Mouse (Mus musculus) liver, embryonic 12.5 days (tissue): ENCODE measurements around the gene Pdzd4. TPM values are rescaled to one million over a fixed set of nuclear protein-coding genes. Genes with fewer than 3 reads are reported as not detected.

ENCODE experiments used
- ATAC-seq: fragments of 200-750 bp; cut with Nextera tagmentation; 2 replicates; pipeline ENCODE4 v1.8.0; 2017; ENCODE audit warnings: moderate number of reproducible peaks, mild to moderate bottlenecking, moderate library complexity
- H3K27ac ChIP-seq: fragments of 300-500 bp; sonication (generic); 2 replicates; pipeline ENCODE4 v1.5.1; 2016; ENCODE audit warnings: mild to moderate bottlenecking
- H3K27me3 ChIP-seq: fragments of 300-500 bp; sonication (generic); replicated peaks from 2 replicates; pipeline ENCODE4 v1.6.1; 2016; ENCODE audit warnings: mild to moderate bottlenecking, moderate library complexity
- H3K36me3 ChIP-seq: fragments of 300-500 bp; sonication (generic); 2 replicates; pipeline ENCODE4 v1.6.1; 2016; ENCODE audit warnings: mild to moderate bottlenecking, moderate library complexity
- H3K4me1 ChIP-seq: fragments of 300-500 bp; sonication (generic); 2 replicates; pipeline ENCODE4 v1.6.1; 2016
- H3K4me2 ChIP-seq: fragments of 300-500 bp; sonication (generic); 2 replicates; pipeline ENCODE4 v1.6.1; 2016; ENCODE audit warnings: mild to moderate bottlenecking, moderate library complexity
- H3K4me3 ChIP-seq: fragments of 300-500 bp; sonication (generic); 2 replicates; pipeline ENCODE4 v1.5.1; 2016; ENCODE audit warnings: mild to moderate bottlenecking, moderate library complexity
- H3K9ac ChIP-seq: fragments of 300-500 bp; sonication (generic); 2 replicates; pipeline ENCODE4 v1.6.1; 2016; ENCODE audit warnings: mild to moderate bottlenecking, moderate library complexity
- H3K9me3 ChIP-seq: fragments of 300-500 bp; sonication (generic); replicated peaks from 2 replicates; pipeline ENCODE4 v1.6.1; 2016; ENCODE audit warnings: mild to moderate bottlenecking, moderate library complexity
- WGBS: fragments of 180-500 bp; shearing (Covaris S2); methylation state at CpG from one replicate; pipeline ENCODE4 v1.1.7; 2016; ENCODE audit not compliant: insufficient replicate concordance; 5-methylcytosine and 5-hydroxymethylcytosine counted together
- polyA plus RNA-seq: library from polyadenylated mRNA; unstranded; fragments of >200 nt; fragmentation: Nextera tagmentation; extraction: Ambion mirVana; gene quantifications from 2 replicates; pipeline ENCODE4 v1.2.1, GENCODE M21; 2016

The Pdzd4 gene
- 0.14 and 0.25 TPM in 2 replicates for polyA plus RNA-seq

- Histone ChIP-seq H3K27ac (no peak within 1 kb of the TSS), H3K27me3 (peaks cover 43% of the 10 kb centered on the region), H3K9ac (peak within 1 kb of the TSS; percentile 39; the same call in 1 of the 2 replicates), H3K36me3 (no peaks in the 10 kb centered on the region), H3K4me1 (peaks cover 4% of the 10 kb centered on the region; the same call in 1 of the 2 replicates), H3K9me3 (no peaks in the 10 kb centered on the region), H3K4me3 (peak within 1 kb of the TSS; percentile 55), H3K4me2 (peak within 1 kb of the TSS; percentile 74)
- WGBS, result 12% methylated on average over 71 of the region's 84 CpGs
- no peak for ATAC-seq
Measured at GRCm38 (mm10) chrX:73824185-73825151, at the start of gene Pdzd4. Pdzd4 (minus strand) TSS chrX:73824969.

GRCm38 (mm10) chrX:73871956-73872355 lies 47.2 kb upstream of the Pdzd4 start:
- H3K9ac ChIP-seq, result no peak overlapping the region
- peaks cover 9% of the 10 kb centered on the region; the same call in 1 of the 2 replicates for H3K4me1 ChIP-seq
- H3K4me3 ChIP-seq, result no peak overlapping the region
- no peak overlapping the region for H3K27ac ChIP-seq
- H3K36me3 ChIP-seq, result no peaks in the 10 kb centered on the region
- H3K9me3 ChIP-seq, result no peaks in the 10 kb centered on the region
- no peak for ATAC-seq
- H3K27me3 ChIP-seq, result peaks cover 11% of the 10 kb centered on the region; the same call in 1 of the 2 replicates
- 19% methylated on average over 1 of the region's 1 CpGs for WGBS
- H3K4me2 ChIP-seq, result no peak overlapping the region

GRCm38 (mm10) chrX:73871474-73871873 lies 46.7 kb upstream of the Pdzd4 start:
- no peaks in the 10 kb centered on the region for H3K36me3 ChIP-seq
- H3K4me2 ChIP-seq, result no peak overlapping the region
- no peak for ATAC-seq
- no peak overlapping the region for H3K4me3 ChIP-seq
- no peaks in the 10 kb centered on the region for H3K9me3 ChIP-seq
- no peak overlapping the region for H3K27ac ChIP-seq
- peaks cover 13% of the 10 kb centered on the region; the same call in 1 of the 2 replicates for H3K4me1 ChIP-seq
- no peak overlapping the region for H3K9ac ChIP-seq
- peaks cover 6% of the 10 kb centered on the region; the same call in 1 of the 2 replicates for H3K27me3 ChIP-seq

- no peaks in the 10 kb centered on the region for H3K36me3 ChIP-seq
- peaks cover 15% of the 10 kb centered on the region; the same call in 1 of the 2 replicates for H3K27me3 ChIP-seq
- ATAC-seq, result no peak
- 6% methylated on average over 5 of the region's 5 CpGs for WGBS
- no peak overlapping the region for H3K4me3 ChIP-seq
- peaks cover 15% of the 10 kb centered on the region; the same call in 1 of the 2 replicates for H3K4me1 ChIP-seq
- H3K4me2 ChIP-seq, result no peak overlapping the region
- no peak overlapping the region for H3K27ac ChIP-seq
- H3K9me3 ChIP-seq, result no peaks in the 10 kb centered on the region
- H3K9ac ChIP-seq, result no peak overlapping the region
Measured at GRCm38 (mm10) chrX:73869334-73869733, 44.6 kb upstream of the Pdzd4 start.

GRCm38 (mm10) chrX:73867852-73868251 lies 43.1 kb upstream of the Pdzd4 start:
- WGBS, result 29% methylated on average over 1 of the region's 1 CpGs
- peaks cover 15% of the 10 kb centered on the region; the same call in 1 of the 2 replicates for H3K4me1 ChIP-seq
- no peaks in the 10 kb centered on the region for H3K36me3 ChIP-seq
- H3K9ac ChIP-seq, result no peak overlapping the region
- peak overlapping the region; percentile 18; the same call in 1 of the 2 replicates for H3K4me2 ChIP-seq
- ATAC-seq, result peak; percentile 79
- H3K27ac ChIP-seq, result no peak overlapping the region
- H3K9me3 ChIP-seq, result no peaks in the 10 kb centered on the region
- peaks cover 15% of the 10 kb centered on the region; the same call in 1 of the 2 replicates for H3K27me3 ChIP-seq
- H3K4me3 ChIP-seq, result no peak overlapping the region

- H3K4me2 ChIP-seq, result no peak overlapping the region
- H3K4me3 ChIP-seq, result no peak overlapping the region
- WGBS, result 24% methylated on average over 3 of the region's 3 CpGs
- H3K4me1 ChIP-seq, result peaks cover 15% of the 10 kb centered on the region; the same call in 1 of the 2 replicates
- no peak overlapping the region for H3K9ac ChIP-seq
- no peaks in the 10 kb centered on the region for H3K36me3 ChIP-seq
- H3K27ac ChIP-seq, result no peak overlapping the region
- no peaks in the 10 kb centered on the region for H3K9me3 ChIP-seq
- H3K27me3 ChIP-seq, result peaks cover 15% of the 10 kb centered on the region; the same call in 1 of the 2 replicates
- ATAC-seq, result no peak
Measured at GRCm38 (mm10) chrX:73867256-73867655, 42.5 kb upstream of the Pdzd4 start.

GRCm38 (mm10) chrX:73864692-73865091 lies 39.9 kb upstream of the Pdzd4 start:
- ATAC-seq, result no peak

GRCm38 (mm10) chrX:73855087-73855408 lies 30.3 kb upstream of the Pdzd4 start:
- Histone ChIP-seq H3K9ac (no peak overlapping the region), H3K27ac (no peak overlapping the region), H3K4me2 (no peak overlapping the region), H3K4me3 (no peak overlapping the region), H3K9me3 (no peaks in the 10 kb centered on the region), H3K27me3 (0 out of 2 replicates have a peak, but pooled peaks cover 11% of the 10 kb centered on the region), H3K4me1 (no peaks in the 10 kb centered on the region), H3K36me3 (no peaks in the 10 kb centered on the region)
- ATAC-seq, result no peak
- WGBS, result 44% methylated on average over 3 of the region's 3 CpGs

More at GRCm38 (mm10) chrX:73864692-73865091, 39.9 kb upstream of the Pdzd4 start:
- Histone ChIP-seq H3K4me1 (peaks cover 15% of the 10 kb centered on the region; the same call in 1 of the 2 replicates), H3K27ac (no peak overlapping the region), H3K9me3 (no peaks in the 10 kb centered on the region), H3K4me3 (no peak overlapping the region), H3K4me2 (no peak overlapping the region), H3K9ac (no peak overlapping the region), H3K36me3 (no peaks in the 10 kb centered on the region), H3K27me3 (0 out of 2 replicates have a peak, but pooled peaks cover 16% of the 10 kb centered on the region)
- 54% methylated on average over 3 of the region's 3 CpGs for WGBS

- Histone ChIP-seq H3K4me1 (no peaks in the 10 kb centered on the region), H3K9ac (no peak overlapping the region), H3K36me3 (no peaks in the 10 kb centered on the region), H3K27me3 (0 out of 2 replicates have a peak, but pooled peaks cover 11% of the 10 kb centered on the region), H3K9me3 (no peaks in the 10 kb centered on the region), H3K27ac (no peak overlapping the region), H3K4me2 (no peak overlapping the region), H3K4me3 (no peak overlapping the region)
- WGBS, result 60% methylated on average over 7 of the region's 9 CpGs
- no peak for ATAC-seq
Measured at GRCm38 (mm10) chrX:73854326-73855086, 29.7 kb upstream of the Pdzd4 start.

GRCm38 (mm10) chrX:73836691-73837090 lies 11.9 kb upstream of the Pdzd4 start:
- no peak for ATAC-seq
- no peaks in the 10 kb centered on the region for H3K36me3 ChIP-seq
- H3K4me2 ChIP-seq, result no peak overlapping the region
- H3K27ac ChIP-seq, result no peak overlapping the region
- H3K9me3 ChIP-seq, result no peaks in the 10 kb centered on the region
- H3K9ac ChIP-seq, result no peak overlapping the region
- no peak overlapping the region for H3K4me3 ChIP-seq
- H3K27me3 ChIP-seq, result peaks cover 4% of the 10 kb centered on the region; the same call in 1 of the 2 replicates
- no peaks in the 10 kb centered on the region for H3K4me1 ChIP-seq
- WGBS, result 71% methylated on average over 3 of the region's 3 CpGs

- no peak overlapping the region for H3K4me2 ChIP-seq
- no peaks in the 10 kb centered on the region for H3K4me1 ChIP-seq
- no peak for ATAC-seq
- peaks cover 4% of the 10 kb centered on the region; the same call in 1 of the 2 replicates for H3K27me3 ChIP-seq
- no peaks in the 10 kb centered on the region for H3K9me3 ChIP-seq
- WGBS, result 70% methylated on average over 1 of the region's 1 CpGs
- no peak overlapping the region for H3K9ac ChIP-seq
- H3K36me3 ChIP-seq, result no peaks in the 10 kb centered on the region
- no peak overlapping the region for H3K27ac ChIP-seq
- H3K4me3 ChIP-seq, result no peak overlapping the region
Measured at GRCm38 (mm10) chrX:73835731-73836130, 11.0 kb upstream of the Pdzd4 start.
